Mouse (Mus musculus): ENCODE data around the gene Dchs2.

The Dchs2 gene

DNA sequence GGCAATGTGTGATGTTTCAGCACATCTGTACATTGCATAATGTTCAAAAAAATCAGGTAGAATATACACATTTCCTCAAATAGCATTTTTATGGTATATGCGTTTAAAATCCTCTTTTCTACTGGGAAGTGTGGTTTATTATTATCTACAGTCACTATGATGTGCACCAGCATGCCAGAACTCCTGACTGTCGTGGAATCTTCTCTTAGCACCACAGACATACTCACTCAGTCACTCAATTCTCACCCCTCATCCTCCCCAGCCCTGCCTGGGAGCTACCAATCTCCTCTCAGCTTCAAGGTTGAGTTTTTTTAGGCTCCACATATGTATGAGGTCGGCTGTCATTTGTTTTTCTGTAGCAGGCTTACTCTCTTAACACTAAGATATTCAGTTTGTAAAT lies 20.8 kb downstream of the Dchs2 start:
- DNase-seq (ENCODE audit: low spot score in 2 of 2) = no peak

DNA sequence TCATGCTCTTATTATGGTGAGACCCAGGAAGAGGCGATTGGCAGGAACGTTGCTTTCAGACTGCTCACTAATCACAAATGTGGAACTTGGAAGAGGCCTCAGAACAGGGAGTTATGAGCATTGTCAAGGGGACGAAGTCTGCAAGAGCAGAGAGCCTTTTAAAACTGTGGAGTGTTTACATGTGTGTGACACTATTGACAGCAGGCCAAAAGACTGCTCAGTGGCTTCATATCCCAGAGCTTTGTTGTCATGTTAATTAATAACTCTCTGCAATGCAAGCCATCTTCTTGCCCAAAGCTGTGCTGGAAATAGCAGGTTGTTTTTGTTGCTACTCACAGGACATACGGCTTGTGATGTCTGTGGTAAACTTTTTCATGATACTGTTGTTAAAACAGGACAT lies 27.9 kb downstream of the Dchs2 start:
- DNase-seq (ENCODE audit: low spot score in 2 of 2) = no peak

DNA sequence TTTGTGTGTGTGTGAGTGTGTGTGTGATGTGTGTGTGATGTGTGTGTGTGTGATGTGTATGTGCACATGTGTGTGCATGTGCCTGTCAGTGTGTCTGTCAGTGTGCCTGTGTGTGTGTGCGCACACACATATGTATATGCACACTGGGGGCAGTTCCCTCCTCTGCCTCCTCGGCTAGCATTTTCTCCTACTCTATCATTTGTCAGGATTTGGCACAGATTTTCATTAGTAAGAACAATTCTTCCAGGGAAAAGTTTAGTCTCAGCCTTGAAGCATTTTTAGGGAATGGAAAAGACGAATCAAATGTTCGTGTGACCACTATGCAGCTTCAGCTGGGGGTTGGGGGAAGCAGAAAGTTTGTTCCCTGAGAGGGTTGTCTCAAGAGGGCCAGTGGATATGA lies 28.4 kb downstream of the Dchs2 start:
- DNase-seq (ENCODE audit: low spot score in 2 of 2) = no peak

DNA sequence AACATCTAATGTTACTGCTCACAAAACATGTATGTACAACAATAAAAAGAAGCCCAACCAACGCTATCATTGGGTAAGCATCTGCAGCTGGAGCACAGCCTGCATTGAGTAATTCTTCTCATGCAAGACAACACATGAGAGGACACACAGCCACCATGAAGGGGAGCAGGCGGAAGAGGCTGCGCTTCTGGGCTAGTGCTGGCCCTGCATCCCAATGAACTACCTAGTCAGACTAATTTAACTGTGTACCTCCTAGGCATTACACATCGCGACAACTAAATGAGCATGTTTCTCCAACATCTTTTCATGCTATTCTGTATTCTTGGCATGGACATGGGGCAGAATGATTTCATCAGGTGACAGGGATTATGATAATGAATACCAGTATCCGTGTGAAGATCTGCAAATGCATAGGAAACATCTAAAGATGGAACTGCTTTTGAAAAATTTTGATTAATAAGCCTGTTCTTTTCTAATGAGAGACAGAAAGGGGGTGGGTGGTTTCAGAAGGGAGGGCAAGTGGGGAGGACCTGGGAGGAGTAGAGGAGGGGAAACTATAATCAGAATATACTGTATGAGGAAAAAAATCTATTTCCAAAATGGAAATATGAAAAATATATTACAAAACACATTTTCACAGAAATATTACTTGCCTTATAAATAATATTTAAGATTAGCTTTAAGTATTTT lies 33.9 kb downstream of the Dchs2 start:
- no peak for DNase-seq (ENCODE audit: low spot score in 2 of 2)

DNA sequence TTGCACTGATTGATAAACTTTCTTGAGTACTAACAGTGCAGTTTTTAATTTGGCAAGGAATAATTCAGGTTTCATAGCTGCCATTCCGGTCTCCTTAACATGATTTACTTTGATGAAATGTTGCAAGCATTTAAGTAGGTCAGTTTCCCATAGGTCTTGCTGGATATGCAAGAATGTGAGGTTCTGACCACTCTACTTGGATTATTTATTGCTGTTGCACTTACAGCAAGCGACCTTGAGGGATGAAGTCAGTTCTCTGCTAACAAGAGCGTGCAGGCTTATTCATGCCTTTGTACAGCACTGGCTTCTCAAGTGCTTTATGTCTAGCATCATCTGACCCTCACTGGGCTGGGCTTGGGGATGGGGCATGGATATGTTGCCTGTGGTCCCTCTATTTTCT lies 35.9 kb downstream of the Dchs2 start:
- DNase-seq (ENCODE audit: low spot score in 2 of 2) = no peak

DNA sequence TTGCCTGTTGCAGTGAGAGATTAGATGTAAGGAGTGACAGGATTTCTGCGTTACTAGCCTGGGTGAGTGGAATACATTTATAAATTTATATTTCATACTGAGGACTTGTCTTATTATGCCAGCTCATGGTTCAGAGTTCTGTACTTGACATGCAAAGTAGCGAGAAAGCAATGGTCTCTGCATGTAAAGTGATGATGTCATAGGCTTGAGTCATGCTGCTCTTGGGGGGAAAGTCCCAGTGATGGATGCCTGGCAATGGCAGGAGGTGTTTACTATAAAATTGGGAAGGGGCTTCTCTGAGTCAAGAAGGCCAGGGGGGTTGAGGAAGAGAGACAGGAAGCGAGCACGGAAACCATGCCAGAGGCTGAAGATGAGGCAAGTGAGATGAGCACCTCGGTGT lies 57.8 kb downstream of the Dchs2 start:
- no peak for DNase-seq (ENCODE audit: low spot score in 2 of 2)

DNA sequence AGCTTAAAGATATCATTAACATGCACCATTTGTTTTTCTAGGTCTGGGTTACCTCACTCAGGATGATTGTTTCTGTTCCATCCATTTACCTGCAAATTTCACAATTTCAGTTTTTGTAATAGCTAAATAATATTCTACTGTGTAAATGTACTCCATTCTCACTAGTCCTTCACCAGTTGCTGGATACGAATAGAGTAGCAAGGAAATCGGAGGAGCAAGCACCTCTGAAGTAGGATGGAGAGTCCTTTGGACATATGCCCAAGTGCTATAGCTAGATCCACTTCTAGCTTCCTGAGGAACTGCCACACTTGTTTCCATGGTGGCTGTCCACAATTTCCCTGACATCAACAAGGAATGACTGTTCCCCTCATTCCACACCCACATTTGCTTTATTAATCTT lies 63.5 kb downstream of the Dchs2 start:
- no peak for DNase-seq (ENCODE audit: low spot score in 2 of 2)

DNA sequence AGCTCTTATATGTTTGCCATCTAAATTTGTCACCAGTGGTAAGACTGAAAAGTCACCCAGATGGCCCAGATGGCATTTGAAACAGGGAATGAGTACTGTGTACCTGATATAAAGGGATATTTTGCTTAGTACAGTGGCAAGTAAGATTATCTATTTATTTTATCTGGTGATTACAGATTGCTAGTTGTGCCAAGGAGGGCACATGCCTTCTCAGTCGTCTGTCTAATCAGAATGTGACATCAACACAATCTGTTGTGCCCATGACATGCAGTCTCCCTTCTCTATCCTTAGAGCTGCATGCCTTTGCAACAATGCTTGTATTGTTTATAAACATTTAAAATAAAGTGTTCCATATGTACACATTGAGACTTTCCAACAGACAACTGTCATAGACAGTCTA lies 64.7 kb downstream of the Dchs2 start:
- no peak for DNase-seq (ENCODE audit: low spot score in 2 of 2)

DNA sequence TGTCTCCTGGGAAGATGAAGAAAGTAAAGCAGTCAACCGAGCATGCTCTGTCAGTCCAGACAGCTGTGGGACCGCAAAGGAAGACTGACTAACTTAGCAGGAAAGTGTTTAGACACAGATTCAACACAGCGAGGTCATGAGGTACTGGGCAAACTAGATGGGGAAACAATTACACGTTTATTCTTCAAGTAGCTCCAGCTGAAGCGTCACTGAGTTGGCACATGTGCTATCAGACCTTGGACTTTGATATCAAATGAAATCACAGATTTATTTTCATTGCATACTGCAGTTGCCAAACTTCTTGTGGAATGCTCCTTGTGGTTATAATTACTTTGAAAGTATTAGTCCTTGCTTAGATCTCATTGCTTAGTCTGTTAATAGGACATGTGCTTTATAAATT lies 67.2 kb downstream of the Dchs2 start:
- no peak for DNase-seq (ENCODE audit: low spot score in 2 of 2)

DNA sequence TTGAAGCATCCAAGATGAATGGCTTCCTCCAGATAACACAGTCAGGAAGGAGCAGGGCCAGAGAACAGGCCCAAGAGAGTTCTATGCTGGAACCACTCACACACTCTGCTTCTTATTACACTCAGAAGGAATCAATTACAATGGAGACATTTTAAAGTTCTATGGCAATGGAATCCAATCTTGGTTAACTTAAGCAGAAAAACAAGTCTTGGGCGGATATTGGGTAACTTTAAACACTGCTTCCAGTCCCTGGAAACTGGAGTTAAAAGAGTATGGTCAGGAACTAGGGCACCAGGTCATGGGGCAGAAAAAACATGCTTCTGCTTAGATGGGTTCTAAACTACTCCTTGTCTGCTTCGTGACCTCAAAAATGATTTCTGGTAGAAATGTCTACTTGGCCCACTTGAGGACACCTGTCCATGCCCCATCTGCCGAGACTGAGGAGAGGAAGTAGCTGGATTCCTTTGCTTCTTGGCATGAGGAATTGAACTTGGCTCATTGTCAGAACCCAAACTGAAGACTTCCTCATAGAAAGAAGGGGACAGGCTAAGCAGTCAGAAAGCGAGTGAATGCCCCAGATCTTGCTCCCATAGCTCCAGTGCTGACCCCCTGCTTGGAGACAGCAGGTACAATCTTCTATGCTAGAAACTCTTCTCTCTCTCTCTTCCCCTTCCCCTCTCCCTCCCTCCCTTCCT lies 73.7 kb downstream of the Dchs2 start:
- DNase-seq (ENCODE audit: low spot score in 2 of 2) = no peak

DNA sequence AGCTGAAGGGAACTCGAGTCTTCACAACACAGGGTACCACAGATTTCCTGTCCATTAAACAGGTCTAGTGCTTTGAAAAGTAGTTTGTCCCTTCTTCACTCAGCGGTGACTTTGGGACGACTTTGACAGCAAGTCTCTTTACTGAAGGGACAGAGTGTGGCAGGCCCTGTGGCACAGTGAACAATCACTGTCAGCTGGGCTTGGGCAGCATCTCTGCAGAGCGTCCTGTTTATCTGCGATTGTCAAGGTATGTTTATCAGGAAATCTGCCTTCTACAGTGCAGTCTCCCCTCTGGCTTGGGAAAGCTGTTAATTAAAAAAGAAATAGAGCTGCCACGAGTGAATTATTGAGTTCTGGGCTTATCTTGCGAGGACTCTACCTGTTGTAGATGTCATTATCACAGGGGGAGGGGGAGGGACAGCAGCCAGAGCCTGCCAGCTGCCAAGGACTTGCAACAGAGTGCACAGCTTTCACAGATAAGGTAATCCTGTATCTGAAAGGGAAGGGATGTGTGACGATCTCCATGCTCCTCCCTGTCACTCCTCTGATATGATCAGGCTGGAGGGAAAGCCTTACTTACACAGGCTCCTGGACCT lies 77.4 kb downstream of the Dchs2 start:
- no peak for DNase-seq (ENCODE audit: low spot score in 2 of 2)

DNA sequence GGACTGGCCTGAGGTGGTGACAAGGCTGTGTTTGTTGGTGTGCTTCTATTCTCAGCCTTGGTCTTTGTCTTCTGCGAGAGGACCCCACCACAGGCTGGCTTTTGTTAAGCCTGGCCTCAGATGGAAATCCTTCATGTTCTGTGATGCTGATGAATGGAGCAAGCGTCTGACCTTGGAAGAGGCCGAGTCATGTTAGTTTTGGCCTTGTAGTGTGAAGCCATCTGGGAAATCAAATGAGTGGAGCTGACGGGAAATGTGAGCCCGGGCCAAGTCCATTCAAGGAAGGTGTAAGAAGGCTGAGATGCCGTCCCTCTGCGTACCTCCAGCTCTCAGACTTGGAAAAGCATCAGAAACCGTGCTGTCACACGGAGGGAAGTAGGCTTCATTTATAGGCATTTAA lies 81.9 kb downstream of the Dchs2 start:
- no peak for DNase-seq (ENCODE audit: low spot score in 2 of 2)

DNA sequence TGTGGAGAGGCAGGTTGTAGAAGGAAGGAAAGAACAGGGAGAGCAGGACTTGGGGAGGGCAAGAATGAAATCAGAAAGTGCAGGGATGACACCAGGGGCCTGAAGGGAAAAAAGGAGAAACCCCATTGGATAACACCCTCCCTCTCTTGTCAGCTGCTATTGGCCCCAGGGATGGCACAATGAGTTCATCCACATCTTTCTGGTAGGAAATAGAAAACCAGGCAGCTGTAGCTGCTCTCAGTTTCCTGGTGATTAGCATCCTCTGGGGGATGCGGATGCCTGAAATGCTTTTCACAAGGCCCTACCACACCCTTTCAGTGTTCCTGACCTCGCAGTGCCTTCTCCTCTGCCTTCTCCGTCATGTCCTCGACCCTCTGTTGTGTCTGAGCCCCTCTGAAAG lies 82.5 kb downstream of the Dchs2 start:
- no peak for DNase-seq (ENCODE audit: low spot score in 2 of 2)

DNA sequence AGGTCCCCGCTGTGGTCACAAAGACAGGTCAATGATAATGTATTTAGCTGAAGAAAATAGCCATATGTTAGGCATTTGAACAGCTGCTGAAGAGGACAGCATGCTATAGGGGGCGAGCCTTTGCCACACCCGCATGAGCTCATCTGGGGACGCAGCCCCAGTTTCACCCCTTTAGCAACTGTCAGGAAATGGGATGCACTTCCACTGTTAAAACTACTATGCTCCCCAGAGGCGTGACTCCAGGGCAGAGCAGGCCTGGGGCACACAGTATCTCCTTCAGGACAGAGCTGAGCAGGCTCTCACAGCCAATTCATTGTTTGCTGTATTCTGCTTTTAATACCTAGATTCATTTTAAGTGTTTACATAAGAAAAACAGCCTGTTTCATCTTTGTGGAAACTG lies 84.2 kb downstream of the Dchs2 start:
- no peak for DNase-seq (ENCODE audit: low spot score in 2 of 2)

DNA sequence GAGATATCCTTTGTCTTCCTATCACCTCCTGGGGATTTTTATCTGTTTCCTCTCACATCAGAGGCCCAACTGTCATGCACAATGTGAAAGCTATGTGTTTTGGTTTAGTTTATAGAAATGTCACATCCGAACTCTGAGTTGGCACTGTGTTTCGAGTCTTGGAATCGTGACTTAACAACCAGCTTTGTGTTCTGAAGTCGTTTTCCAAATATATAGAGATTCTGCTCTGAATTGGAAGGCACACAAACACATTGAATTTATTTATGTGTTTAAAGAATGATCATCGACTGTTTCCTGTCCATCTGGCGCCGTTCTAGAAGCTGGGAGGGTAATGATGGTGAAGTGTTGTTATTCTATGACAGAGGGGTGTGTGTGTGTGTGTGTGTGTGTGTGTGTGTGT lies 84.8 kb downstream of the Dchs2 start:
- no peak for DNase-seq (ENCODE audit: low spot score in 2 of 2)

DNA sequence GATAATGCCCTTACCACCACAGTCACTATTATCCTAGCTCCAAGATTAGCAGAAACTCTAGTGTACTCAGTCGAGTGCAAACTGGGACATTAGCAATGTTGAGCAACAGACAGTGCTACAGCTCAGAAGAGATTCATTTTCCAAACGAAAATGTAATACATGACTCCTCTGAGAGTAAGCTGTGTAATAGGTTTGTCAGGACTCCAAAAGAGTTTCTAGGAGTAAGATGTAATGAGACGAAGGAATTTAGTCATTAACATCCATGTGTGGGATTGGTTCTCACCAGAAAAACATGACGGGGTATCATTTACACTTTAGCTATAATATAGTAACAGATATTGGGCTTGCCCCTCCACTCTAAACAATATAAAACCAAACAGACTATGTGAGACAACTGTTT lies 90.3 kb downstream of the Dchs2 start:
- DNase-seq (ENCODE audit: low spot score in 2 of 2) = no peak

DNA sequence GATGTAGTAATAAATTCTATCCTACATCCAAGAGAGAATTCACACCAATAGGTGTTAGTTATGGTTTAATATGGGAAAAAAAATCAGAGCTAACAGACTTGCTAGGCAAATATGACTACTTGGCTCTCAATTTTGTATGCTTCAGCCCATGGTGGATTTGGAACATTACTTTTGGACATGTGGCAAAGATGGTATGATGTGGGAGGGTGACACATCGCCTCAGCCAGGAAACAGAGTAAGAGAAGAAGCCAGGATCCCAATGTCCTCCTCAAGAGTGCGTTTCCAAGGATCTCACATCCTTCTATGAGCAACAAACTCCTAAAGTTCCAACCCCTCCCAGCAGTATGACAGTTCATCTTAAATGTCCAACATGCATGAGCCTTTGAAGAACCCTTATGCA lies 92.4 kb downstream of the Dchs2 start:
- no peak for DNase-seq (ENCODE audit: low spot score in 2 of 2)

DNA sequence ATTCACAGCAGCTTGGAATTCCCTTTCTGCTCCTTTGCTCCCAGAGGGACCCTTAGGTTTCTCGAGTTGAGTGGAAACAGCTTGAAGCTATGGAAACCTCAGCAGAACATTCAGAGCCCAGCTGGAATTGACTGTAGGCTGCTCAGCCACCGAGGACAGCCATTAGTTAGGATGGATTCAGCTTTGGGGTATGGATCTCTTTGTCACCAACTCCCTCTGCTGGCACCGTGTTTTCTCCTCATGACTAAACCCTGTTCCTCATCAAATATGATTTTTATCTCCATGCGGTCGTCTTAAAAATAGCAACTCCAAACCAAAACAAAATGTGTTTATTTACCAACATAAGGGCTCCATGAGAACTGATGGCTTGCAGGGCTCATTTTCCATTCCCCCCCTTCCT lies 94.4 kb downstream of the Dchs2 start:
- no peak for DNase-seq (ENCODE audit: low spot score in 2 of 2)

DNA sequence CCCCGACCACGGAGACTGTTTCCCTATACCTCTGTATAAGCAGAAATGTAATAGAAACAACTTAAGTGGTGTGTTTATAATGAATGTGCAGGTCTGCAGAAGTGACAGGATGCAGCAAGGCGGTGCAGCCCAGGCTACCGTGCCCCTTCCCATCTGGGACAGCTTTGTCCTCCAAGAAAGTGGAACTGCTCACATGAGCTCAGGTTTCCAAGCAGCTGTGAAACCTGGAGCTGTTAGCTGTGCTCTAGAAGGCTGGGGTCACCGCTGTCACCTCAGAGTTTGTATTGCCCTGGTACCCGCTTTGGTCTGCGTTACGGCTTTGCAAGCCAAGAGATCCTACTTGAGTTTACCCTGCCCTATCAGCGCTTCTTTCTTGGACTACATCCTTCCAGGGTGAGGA lies 100.6 kb downstream of the Dchs2 start:
- DNase-seq (ENCODE audit: low spot score in 2 of 2) = no peak

DNA sequence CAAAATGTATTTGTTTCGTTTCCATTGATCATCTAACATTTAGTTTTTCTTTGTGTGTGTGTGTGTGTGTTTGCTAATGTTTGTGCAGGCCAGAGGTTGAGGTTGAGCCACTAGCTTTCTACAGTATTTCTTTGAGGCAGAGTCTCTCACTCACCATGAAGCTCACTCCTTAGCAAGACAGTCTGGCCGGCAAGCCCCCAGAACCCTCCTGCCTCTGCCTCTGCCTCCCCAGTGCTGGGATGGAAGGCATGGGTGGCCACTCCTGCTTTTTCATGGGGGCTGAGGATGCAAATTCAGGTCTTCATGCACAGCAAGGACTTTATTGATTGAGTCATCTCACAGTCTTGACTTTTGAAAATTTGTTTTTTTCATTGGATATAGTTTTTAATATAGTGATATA lies 102.6 kb downstream of the Dchs2 start:
- no peak for DNase-seq (ENCODE audit: low spot score in 2 of 2)

DNA sequence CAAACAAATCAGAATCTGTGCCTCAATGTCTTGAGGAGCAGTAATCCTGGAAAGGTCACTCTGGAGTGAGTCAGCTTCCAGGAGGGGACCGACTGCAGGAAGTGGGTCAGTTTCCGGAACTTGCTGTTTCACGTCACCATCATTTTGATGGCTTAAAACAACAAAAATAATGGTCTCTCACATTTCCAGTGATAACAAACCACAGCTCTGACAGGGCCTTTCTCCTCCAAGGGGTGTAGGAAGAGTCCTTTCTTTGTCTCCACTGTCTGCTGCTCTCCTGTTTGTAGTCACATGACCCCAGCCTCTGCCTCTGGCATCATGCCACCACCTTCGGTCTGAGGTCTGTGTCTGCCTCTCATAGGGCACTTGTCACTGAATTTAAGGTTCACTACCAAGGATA lies 106.7 kb downstream of the Dchs2 start:
- no peak for DNase-seq (ENCODE audit: low spot score in 2 of 2)

DNA sequence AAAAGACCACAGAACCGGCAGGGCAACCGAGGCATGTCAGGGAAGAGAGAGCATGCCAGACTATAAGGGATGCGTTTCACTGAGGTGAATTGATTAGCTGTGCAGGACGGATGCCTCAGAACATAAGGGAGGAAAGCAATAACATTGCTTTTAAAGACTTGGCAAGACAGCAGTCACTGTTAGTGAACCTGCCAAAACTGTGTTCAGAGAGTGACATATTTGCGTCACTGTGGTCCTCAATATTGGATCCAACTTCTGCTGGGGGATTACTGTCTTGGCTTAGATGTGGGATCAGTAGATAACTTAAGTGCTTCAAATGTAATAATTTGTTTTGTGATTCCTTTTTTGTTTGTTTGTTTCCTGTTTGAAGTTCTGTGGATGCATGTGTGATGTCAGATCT lies 107.3 kb downstream of the Dchs2 start:
- DNase-seq (ENCODE audit: low spot score in 2 of 2) = no peak

DNA sequence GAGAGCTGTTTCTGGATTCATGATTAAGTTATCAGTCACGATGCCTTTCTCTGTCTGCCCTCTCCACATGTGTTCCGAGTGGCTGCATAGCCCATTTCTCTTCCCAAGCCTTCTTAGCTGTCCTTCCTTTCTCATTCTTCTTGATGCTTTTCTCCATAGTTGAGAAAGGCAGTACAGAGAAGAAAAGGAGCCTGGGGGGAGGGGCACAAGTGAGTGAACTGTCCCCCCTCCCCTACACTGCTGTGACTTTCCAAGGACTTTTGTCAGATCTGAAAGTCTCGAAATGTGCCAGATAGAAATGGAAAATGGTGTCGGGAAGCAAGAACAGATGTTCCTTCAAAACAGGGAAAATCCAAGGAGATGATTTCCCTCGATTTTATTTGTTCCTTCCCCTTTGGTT lies 118.8 kb downstream of the Dchs2 start:
- DNase-seq (ENCODE audit: low spot score in 2 of 2) = no peak
